Mouse (Mus musculus) bone marrow, adult 2 months (tissue): Measurements from ENCODE around the gene Gphn.

Experiments
- CTCF ChIP-seq: fragments of 200-500 bp; IDR thresholded peaks from 2 replicates; pipeline ENCODE4 v1.5.1; 2011; ENCODE audit warnings: low read length, control low read depth; ENCODE audit not compliant: control insufficient read depth, insufficient read depth
- POLR2A ChIP-seq: fragments of 200-500 bp; IDR thresholded peaks from 2 replicates; pipeline ENCODE4 v1.6.1; 2011; ENCODE audit warnings: low read depth, mild to moderate bottlenecking, control low read depth, low read length, borderline replicate concordance; ENCODE audit not compliant: control insufficient read depth

DNA sequence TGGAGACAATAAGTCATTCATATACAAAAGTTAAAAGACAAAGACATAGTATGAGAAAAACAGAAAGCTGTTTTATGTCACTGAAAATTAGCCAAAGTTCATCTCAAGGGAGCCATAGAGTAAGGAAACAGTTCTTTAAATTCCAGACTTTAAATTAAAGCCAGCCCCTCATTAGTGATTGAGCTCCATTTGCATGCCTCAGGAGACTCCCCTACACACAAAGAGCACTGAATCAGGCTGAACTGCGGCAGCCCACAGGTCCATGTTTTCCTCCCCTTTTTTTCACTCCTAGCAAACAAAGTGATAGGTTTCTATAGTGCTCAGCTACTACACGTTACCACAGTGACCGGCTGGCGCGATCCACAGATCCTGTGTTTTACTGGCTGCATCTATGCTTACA is 22.5 kb upstream of the Gphn start:
- TF ChIP-seq CTCF, result no peak
- no peak for TF ChIP-seq POLR2A
